Mouse (Mus musculus): ENCODE measurements at regions not wholly inside any gene's neighbourhood (a gene's known extent, or its start where the extent isn't known, plus 50 kb on each side); places are given as distances from the start of the nearest gene placed in this dataset.

- no peak for DNase-seq (ENCODE audit: extremely low read depth, low read depth)
These were observed 186.1 kb upstream of the Hand2 start for GRCm38 (mm10) chr8:57134726-57135125.

- DNase-seq (ENCODE audit: extremely low read depth, low read depth), result no peak
These were observed 172.7 kb upstream of the Hand2 start for GRCm38 (mm10) chr8:57148036-57148435.

- no peak for DNase-seq (ENCODE audit: extremely low read depth, low read depth)
These were observed 129.6 kb upstream of the Hand2 start for GRCm38 (mm10) chr8:57191153-57191552.

DNA sequence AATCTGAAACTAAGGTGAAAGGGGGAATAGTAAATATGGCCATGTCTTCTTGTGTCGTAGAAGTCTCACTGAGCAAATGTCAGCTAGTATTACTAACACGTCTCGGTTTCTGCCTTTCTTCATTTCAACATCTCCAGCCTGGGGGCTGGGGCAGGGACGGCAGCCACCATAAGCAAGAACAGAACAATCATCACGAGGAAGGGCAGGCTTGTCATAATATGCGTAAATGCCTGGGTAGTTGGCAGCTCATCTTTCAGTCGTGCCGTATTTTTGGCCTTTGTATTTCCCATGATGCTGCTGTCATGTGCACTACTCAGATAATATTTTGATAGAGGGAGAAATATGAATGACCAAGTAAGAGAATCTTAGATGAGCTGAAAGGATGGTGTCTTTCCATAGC, 120.5 kb upstream of the Hand2 start:
- no peak for DNase-seq (ENCODE audit: extremely low read depth, low read depth)

DNA sequence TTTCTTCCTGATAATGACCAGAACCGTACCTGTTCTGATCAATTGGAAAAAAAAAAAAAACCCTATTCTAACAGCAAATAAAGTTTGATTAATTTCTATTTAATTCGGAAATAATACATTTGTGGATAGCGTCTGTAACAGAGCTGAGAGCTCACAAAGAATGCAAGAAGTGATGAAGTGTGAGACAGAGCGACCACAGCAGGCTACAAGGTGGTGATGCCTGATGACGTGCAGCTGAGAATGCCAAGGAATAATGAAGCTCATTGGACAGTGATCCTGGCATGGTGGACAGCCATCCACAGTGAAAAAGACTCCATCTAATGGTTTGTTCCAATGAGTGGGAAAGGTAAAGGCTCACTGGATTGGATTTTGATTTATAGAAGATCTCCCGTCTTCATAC, 111.2 kb upstream of the Hand2 start:
- no peak for DNase-seq (ENCODE audit: extremely low read depth, low read depth)

DNA sequence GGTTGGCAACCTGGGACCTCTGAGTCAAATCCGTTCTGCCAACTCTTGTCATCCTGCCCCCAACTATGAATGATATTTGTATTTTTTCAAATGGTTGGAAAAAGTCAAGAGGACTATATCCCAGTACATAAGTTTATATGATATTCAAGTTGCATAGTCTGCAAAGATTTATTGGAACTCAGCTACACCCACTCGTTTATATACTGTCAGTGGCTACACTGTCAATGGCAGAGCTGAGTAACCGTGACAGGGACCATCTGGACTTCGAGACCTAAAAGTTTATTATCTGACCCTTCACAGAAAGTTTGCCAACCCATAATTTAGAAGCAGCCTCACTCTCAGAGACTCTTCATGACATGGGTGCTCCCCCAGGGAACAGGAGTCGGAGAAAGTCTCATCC, 107.7 kb upstream of the Hand2 start:
- no peak for DNase-seq (ENCODE audit: extremely low read depth, low read depth)

DNA sequence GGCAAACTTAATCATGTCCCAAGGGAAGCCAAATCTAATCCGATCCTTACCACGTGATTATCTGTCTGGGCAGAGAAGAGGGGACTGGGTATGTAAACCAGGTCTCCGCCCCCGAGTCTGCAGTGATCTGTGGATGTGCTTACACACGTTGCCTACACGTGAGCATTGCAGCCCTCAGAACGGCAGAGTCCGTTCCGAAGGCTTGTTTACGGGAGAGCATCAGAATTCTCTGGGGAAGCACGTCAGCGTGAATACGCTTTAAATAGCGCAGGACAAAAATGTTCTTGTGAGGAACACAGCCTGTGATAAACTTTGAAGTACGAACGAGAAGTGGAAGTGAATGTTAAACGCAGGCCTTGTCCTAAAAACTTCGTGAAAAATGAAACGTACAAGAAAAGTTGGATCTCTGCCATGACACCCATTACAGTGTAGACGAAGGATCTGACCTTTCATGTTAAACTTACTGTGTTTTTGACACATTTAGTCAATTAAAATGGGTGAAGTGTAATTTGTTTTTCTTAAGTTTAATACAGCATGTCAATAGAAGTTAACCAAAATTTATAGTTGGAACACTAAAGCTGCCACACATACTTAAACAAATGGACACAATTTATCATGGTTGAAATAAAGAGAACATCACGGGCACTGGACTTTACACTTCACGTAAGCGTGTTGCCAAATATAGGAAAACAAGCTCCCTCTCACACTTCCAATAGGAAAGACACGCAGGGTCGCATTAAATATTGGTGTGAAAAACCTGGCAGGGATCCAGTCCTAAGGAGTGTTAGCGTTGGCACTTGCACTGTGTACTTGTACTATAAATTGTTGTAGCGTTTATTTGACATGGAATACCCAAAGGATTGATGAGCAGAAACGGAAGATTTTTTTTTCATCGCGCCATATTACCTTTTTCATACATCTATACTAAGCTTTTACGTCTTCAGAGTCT, 106.5 kb upstream of the Hand2 start:
- DNase-seq (ENCODE audit: extremely low read depth, low read depth), result no peak

DNA sequence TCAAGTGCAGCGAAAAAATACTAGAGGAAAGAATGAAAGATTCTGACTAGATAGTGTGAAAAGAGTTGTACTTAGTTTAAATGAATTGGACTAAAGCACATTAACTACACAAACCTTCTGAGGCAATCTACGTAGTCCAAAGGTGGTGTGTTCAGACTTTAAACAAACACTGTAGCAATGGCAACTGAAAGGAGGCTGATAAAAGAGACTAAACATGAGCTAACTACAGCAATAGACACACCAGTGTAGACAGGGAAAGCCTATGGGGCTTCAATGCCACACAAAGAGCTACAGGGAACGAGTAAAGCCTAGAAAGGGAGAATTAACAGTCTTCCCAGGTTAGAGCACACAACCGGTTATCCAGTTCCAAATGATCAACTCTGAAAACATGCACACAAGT, 90.2 kb upstream of the Hand2 start:
- DNase-seq (ENCODE audit: extremely low read depth, low read depth), result no peak

GRCm38 (mm10) chr8:57242301-57242700, 78.5 kb upstream of the Hand2 start:
- DNase-seq (ENCODE audit: extremely low read depth, low read depth), result no peak

DNA sequence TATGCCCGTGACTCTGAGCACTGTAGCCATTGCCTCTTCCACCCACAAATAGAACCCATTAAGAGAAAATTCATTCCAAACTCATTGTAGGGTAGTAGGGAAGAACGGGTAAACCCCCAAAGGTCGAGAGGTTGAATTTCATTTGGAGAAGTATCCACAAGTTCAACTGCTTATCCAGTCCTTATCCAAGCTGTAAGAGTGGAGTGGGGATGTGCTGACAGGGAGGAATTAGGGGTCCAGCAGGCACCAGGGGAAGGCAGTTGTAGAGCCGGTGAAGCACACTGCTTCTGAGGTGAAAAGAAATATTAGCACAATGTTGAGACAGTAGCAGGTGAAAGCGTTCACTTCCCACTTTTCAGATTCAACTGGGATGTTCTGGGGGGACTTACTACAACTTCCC, 71.7 kb upstream of the Hand2 start:
- no peak for DNase-seq (ENCODE audit: extremely low read depth, low read depth)
